In genomic region chr12:4390721-4391120, GRCm38 (mm10) we compare ENCODE assay signal across 19 mouse cellular contexts.
DNase-seq lines count a peak whose midpoint lies in the region; ATAC-seq and TF ChIP-seq lines count a peak whose summit lies in the region.
"Had no signal": no experiment of that assay in that cellular context is flagged by ENCODE, and none has a peak within 500 bp of the region (broad histone marks: within the 10 kb centered on the region; RNA-seq: fewer than 3 reads in every experiment).

No protein-coding gene starts in this region.

- H3K4me3 ChIP-seq in intestine, postnatal 0 days (ENCODE audit: low read depth, low read length) = no peak overlapping the region
- H3K4me3 ChIP-seq in intestine, embryonic 15.5 days (replicated peaks) = no peak overlapping the region
- no peak overlapping the region for H3K4me3 ChIP-seq in CH12.LX (replicated peaks in 1 of 3; ENCODE audit: low read depth in 2 of 3, low read length in 2 of 3, poor library complexity in 1 of 3)
- H3K4me3 ChIP-seq: embryonic facial prominence, embryonic 12.5 days; forebrain, embryonic 15.5 days; heart, embryonic 12.5 days; hindbrain, embryonic 15.5 days had no signal

- dilution Hi-C loops in CH12.LX (cut with MboI; ENCODE audit: extremely low pct_ligation_motif_present, extremely low pct_unique_long_range_greater_than_20kb, low sequenced_read_pairs) = no loop called here

- no peaks in the 10 kb centered on the region for H3K36me3 ChIP-seq in intestine, postnatal 0 days (ENCODE audit: control insufficient read depth, insufficient read depth)
- H3K36me3 ChIP-seq in intestine, embryonic 15.5 days = no peaks in the 10 kb centered on the region
- H3K36me3 ChIP-seq in CH12.LX (replicated peaks in 1 of 2; ENCODE audit: control insufficient read depth in 1 of 2, insufficient read depth in 1 of 2, low read length in 1 of 2) = no peaks in the 10 kb centered on the region
- H3K36me3 ChIP-seq: embryonic facial prominence, embryonic 12.5 days; heart, embryonic 12.5 days; hindbrain, embryonic 15.5 days had no signal

- in situ Hi-C loops in CH12.LX (cut with MboI; ENCODE audit: low pct_ligation_motif_present, low pct_unique_long_range_greater_than_20kb, low sequenced_read_pairs) = no loop called here
- in situ Hi-C loops in Patski (cut with MboI; ENCODE audit: low pct_unique_long_range_greater_than_20kb) = no loop called here

- 0 out of 2 replicates have a peak, but pooled peaks cover 7% of the 10 kb centered on the region for H3K4me1 ChIP-seq in intestine, postnatal 0 days (replicated peaks; ENCODE audit: control insufficient read depth, insufficient read depth, low read length)
- no peaks in the 10 kb centered on the region for H3K4me1 ChIP-seq in intestine, embryonic 15.5 days (replicated peaks)
- H3K4me1 ChIP-seq in CH12.LX (ENCODE audit: control insufficient read depth in 1 of 2, insufficient read depth in 2 of 2) = peaks cover 0 to 6% of the 10 kb centered on the region in 2 experiments; a peak in 2 of 4 replicates

- no peak overlapping the region for H3K4me2 ChIP-seq in intestine, postnatal 0 days (replicated peaks; ENCODE audit: low read depth)
- no peak overlapping the region for H3K4me2 ChIP-seq in intestine, embryonic 15.5 days (replicated peaks)
- no peak overlapping the region for H3K4me2 ChIP-seq in CH12.LX (ENCODE audit: insufficient read depth, low read depth, poor library complexity, severe bottlenecking)
- H3K4me2 ChIP-seq: embryonic facial prominence, embryonic 12.5 days; forebrain, embryonic 15.5 days; heart, embryonic 12.5 days; hindbrain, embryonic 15.5 days had no signal

- no peak for TF ChIP-seq EP300 in CH12.LX (IDR thresholded peaks at IDR 0.05; ENCODE audit: low read length)

- no peaks in the 10 kb centered on the region for H3K79me2 ChIP-seq in CH12.LX (replicated peaks; ENCODE audit: control insufficient read depth, extremely low read depth, insufficient read depth, poor library complexity, severe bottlenecking)

- peak; percentile 44 for TF ChIP-seq CTCF in intestine, postnatal 0 days (IDR thresholded peaks at IDR 0.05; ENCODE audit: low read depth)
- TF ChIP-seq CTCF in CH12.LX (conservative IDR thresholded peaks at IDR 0.05 in 1 of 2, IDR thresholded peaks at IDR 0.05 in 1 of 2; ENCODE audit: low read depth in 2 of 2, low read length in 2 of 2) (0 out of 4 replicates have a peak, but pooled peaks of 1 of the 2 experiments have one; percentile 4), Patski (IDR thresholded peaks at IDR 0.05) (peak; percentile 13)

- H3K9me3 ChIP-seq in intestine, postnatal 0 days (ENCODE audit: control insufficient read depth) = no peaks in the 10 kb centered on the region
- no peaks in the 10 kb centered on the region for H3K9me3 ChIP-seq in intestine, embryonic 15.5 days
- no peaks in the 10 kb centered on the region for H3K9me3 ChIP-seq in CH12.LX (replicated peaks; ENCODE audit: low read length)
- H3K9me3 ChIP-seq: embryonic facial prominence, embryonic 12.5 days; forebrain, embryonic 15.5 days; heart, embryonic 12.5 days; hindbrain, embryonic 15.5 days had no signal

- no peaks in the 10 kb centered on the region for H3K27me3 ChIP-seq in intestine, postnatal 0 days (replicated peaks; ENCODE audit: control insufficient read depth, insufficient read depth, low read length)
- H3K27me3 ChIP-seq in intestine, embryonic 15.5 days (replicated peaks) = no peaks in the 10 kb centered on the region
- H3K27me3 ChIP-seq in CH12.LX (replicated peaks) (no peaks in the 10 kb centered on the region), Patski (no peaks in the 10 kb centered on the region)
- H3K27me3 ChIP-seq: embryonic facial prominence, embryonic 12.5 days; forebrain, embryonic 15.5 days; heart, embryonic 12.5 days; hindbrain, embryonic 15.5 days had no signal

- ATAC-seq in intestine, postnatal 0 days = no peak
- no peak for ATAC-seq in intestine, embryonic 15.5 days
- no peak for ATAC-seq in Patski
- ATAC-seq: CD4-positive, CD25-positive, alpha-beta regulatory T cell, adult 4 months; forebrain, embryonic 15.5 days had no signal

- CTCF ChIA-PET in Patski (lab: Charles Lee) = interaction anchor here (1.1 to 1.4 kb wide), 3 partner anchors 11 to 63 kb away, joined by 3 to 4 read pairs (median 3); no protein-coding TSS in a partner anchor

- TF ChIP-seq POLR2A in CH12.LX (IDR thresholded peaks at IDR 0.05; ENCODE audit: low read depth, low read length) = no peak

- POLR2A ChIA-PET in Patski (lab: Charles Lee) = no interaction called here

- H3K27ac ChIP-seq in intestine, postnatal 0 days (ENCODE audit: low read depth, low read length) = no peak overlapping the region
- no peak overlapping the region for H3K27ac ChIP-seq in intestine, embryonic 15.5 days
- no peak overlapping the region for H3K27ac ChIP-seq in CH12.LX (ENCODE audit: insufficient read depth, low read depth)
- H3K27ac ChIP-seq: embryonic facial prominence, embryonic 12.5 days; forebrain, embryonic 15.5 days; hindbrain, embryonic 15.5 days had no signal

- WGBS in intestine, postnatal 0 days = 65% methylated on average over 5 of the region's 5 CpGs
- 54% methylated on average over 5 of the region's 5 CpGs for WGBS in intestine, embryonic 15.5 days

- no peak overlapping the region for H3K9ac ChIP-seq in intestine, postnatal 0 days (ENCODE audit: low read depth, low read length)
- H3K9ac ChIP-seq in intestine, embryonic 15.5 days = no peak overlapping the region
- H3K9ac ChIP-seq in CH12.LX (ENCODE audit: insufficient read depth, low read depth) = no peak overlapping the region
- H3K9ac ChIP-seq: embryonic facial prominence, embryonic 12.5 days; forebrain, embryonic 15.5 days; heart, embryonic 12.5 days; hindbrain, embryonic 15.5 days had no signal

- intact Hi-C loops in left cerebral cortex, postnatal 14 days (cut with DNase I) = no loop called here

- DNase-seq in embryo, embryonic 10 days (ENCODE audit: low spot score) = peak; percentile 25
- no peak for DNase-seq in embryo, embryonic 11 days
- no peak for DNase-seq in CH12.LX (ENCODE audit: extremely low read depth)
- no peak for DNase-seq in Patski (ENCODE audit: low read depth, low spot score)
- no peak for DNase-seq in retina, embryonic 14.5 days (ENCODE audit: low spot score)
- DNase-seq in left cerebral cortex, postnatal 14 days (ENCODE audit: low spot score in 2 of 2) = no peak
- DNase-seq: adrenal gland, postnatal 25 days; B cell, adult 2 months; cerebellum, adult 2 months; cerebellum, postnatal 10 days; gastrocnemius, postnatal 14 days; kidney, adult 11 months had no signal

- TF ChIP-seq RAD21 in CH12.LX (IDR thresholded peaks at IDR 0.05; ENCODE audit: low read depth, low read length) = no peak; the same call in 1 of the 2 replicates

TF ChIP-seq in CH12.LX, 34 proteins besides CTCF, POLR2A, EP300 and RAD21:
- TF ChIP-seq PAX5 (IDR thresholded peaks at IDR 0.05; ENCODE audit: low read length) (no peak), MXI1 (IDR thresholded peaks at IDR 0.05; ENCODE audit: low read depth, low read length) (no peak), BHLHE40 (IDR thresholded peaks at IDR 0.05; ENCODE audit: low read depth, low read length) (0 out of 2 replicates have a peak, but pooled peaks have one; percentile 8)
